Mouse (Mus musculus) small intestine, adult 2 months (tissue): ENCODE data around the gene Mapk8ip1. TPM values are rescaled to one million over a fixed set of nuclear protein-coding genes. Genes with fewer than 3 reads are reported as not detected.

Experiments
- H3K27ac ChIP-seq: fragments of 200-500 bp; 2 replicates; pipeline ENCODE4 v1.5.1; 2012; ENCODE audit warnings: low read depth, low read length, control low read depth, inconsistent platforms; ENCODE audit not compliant: insufficient read depth
- H3K27me3 ChIP-seq: fragments of 200-500 bp; 2 replicates; pipeline ENCODE4 v1.6.1; 2012; ENCODE audit warnings: mild to moderate bottlenecking, moderate library complexity, low read length, inconsistent platforms; ENCODE audit not compliant: control insufficient read depth, insufficient read depth
- H3K36me3 ChIP-seq: fragments of 200-500 bp; 2 replicates; pipeline ENCODE4 v1.6.1; 2012; ENCODE audit warnings: mild to moderate bottlenecking, low read length, control low read depth, inconsistent platforms; ENCODE audit not compliant: control insufficient read depth, insufficient read depth
- H3K4me1 ChIP-seq: fragments of 200-500 bp; 2 replicates; pipeline ENCODE4 v1.6.1; 2012; ENCODE audit warnings: low read length, inconsistent platforms, mixed read lengths; ENCODE audit not compliant: control insufficient read depth, insufficient read depth, insufficient read length
- H3K4me3 ChIP-seq: fragments of 200-500 bp; 2 replicates; pipeline ENCODE4 v1.5.1; 2012; ENCODE audit warnings: low read depth, mild to moderate bottlenecking, control low read depth, inconsistent platforms, low read length, moderate library complexity
- CTCF ChIP-seq: fragments of 200-500 bp; IDR thresholded peaks from 2 replicates; pipeline ENCODE4 v1.5.1; 2012; ENCODE audit warnings: low read depth, mild to moderate bottlenecking, control low read depth, inconsistent platforms, low read length, moderate library complexity, mixed read lengths; ENCODE audit not compliant: insufficient replicate concordance, insufficient read length; ENCODE audit errors: extremely low read depth
- POLR2A ChIP-seq: fragments of 200-500 bp; IDR thresholded peaks from 2 replicates; pipeline ENCODE4 v1.6.1; 2012; ENCODE audit warnings: low read depth, mild to moderate bottlenecking, control low read depth, inconsistent platforms, low read length, moderate library complexity
- polyA plus RNA-seq: library from polyadenylated mRNA; depleted of rRNA; stranded (reverse); fragments of >200 nt; gene quantifications from 2 replicates; pipeline ENCODE4 v1.2.3, GENCODE M21; 2012; rRNA removed

Gene Mapk8ip1
- polyA plus RNA-seq, 1 experiment: 4.7 TPM

GRCm38 (mm10) chr2:92342418-92342817, 58.6 kb downstream of the Mapk8ip1 start:
- H3K4me1 ChIP-seq: no peaks in the 10 kb centered on the region
- TF ChIP-seq CTCF: no peak
- TF ChIP-seq POLR2A: no peak
- H3K36me3 ChIP-seq: peaks cover 16% of the 10 kb centered on the region
- no peaks in the 10 kb centered on the region for H3K27me3 ChIP-seq
- H3K27ac ChIP-seq: no peak overlapping the region
- H3K4me3 ChIP-seq: no peak overlapping the region

Other genes starting within 250 kb of the Mapk8ip1 start
- gene Pex16, start 26.6 kb downstream of the Mapk8ip1 start, polyA plus RNA-seq: 71.2 and 157 TPM in 2 replicates
- 12.3 and 15.6 TPM in 2 replicates for gene Large2, start 26.4 kb downstream of the Mapk8ip1 start, polyA plus RNA-seq
- 3.5 and 7.4 TPM in 2 replicates for gene 1700029I15Rik, start 18.7 kb downstream of the Mapk8ip1 start, polyA plus RNA-seq
- 4.7 and 13.1 TPM in 2 replicates for gene Cry2, start 32.8 kb upstream of the Mapk8ip1 start, polyA plus RNA-seq
- 124 and 160 TPM in 2 replicates for gene Slc35c1, start 59.3 kb upstream of the Mapk8ip1 start, polyA plus RNA-seq
- 3.1 and 5.5 TPM in 2 replicates for gene Chst1, start 198.4 kb upstream of the Mapk8ip1 start, polyA plus RNA-seq